Mouse (Mus musculus): ENCODE data around the gene Osgep.
"Not testable (repeated sequence)": the region's sequence is repeated elsewhere in the genome, so short reads cannot be mapped to it uniquely, and the experiment has no call there.

The Osgep gene

DNA sequence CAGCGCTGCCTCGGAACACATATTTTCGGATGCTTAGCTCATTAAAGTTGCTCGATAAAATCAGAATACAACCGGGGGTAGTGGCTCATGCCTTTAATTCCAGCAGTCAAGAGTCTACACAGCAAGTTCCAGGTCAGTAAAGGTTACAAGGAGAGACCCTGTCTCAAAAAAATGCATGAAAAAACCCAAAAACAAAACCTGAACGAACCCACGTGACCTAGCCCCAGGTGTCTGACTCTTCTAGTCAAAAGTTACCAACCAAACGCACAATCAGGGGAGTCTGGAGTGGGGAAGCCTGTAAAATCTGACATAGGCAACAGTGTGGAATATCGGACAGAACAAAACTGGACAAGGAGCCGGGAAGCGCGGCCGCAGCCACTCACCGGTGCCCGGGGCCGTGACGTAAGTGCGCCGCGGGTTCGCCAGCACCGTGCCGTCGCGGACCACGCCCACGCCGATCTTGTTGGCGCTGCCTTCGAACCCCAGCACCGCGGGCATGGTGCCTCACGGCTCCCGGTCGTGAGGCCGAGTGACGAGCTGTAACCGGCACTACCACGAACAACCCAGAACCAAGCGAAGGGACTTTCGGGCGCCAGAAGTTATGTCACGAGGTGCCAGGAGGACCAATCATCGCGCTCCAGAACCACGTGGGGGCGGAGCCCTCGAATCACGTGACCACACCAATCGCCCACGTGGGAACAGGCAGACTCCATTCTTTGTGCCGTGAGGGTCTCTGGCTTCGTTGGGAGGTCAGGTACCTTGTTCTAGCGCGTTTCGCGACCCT is at the start of gene Osgep, which contains the start of gene Apex1:
Gene Osgep, minus strand, starts transcription at position 613 of the 784 bp plus-strand sequence.
Gene Apex1, plus strand, starts transcription at position 688 of the 784 bp plus-strand sequence.
- peak; percentile 97 to 99 for DNase-seq (ENCODE audit: inconsistent age in 2 of 2, low spot score in 1 of 2)

DNA sequence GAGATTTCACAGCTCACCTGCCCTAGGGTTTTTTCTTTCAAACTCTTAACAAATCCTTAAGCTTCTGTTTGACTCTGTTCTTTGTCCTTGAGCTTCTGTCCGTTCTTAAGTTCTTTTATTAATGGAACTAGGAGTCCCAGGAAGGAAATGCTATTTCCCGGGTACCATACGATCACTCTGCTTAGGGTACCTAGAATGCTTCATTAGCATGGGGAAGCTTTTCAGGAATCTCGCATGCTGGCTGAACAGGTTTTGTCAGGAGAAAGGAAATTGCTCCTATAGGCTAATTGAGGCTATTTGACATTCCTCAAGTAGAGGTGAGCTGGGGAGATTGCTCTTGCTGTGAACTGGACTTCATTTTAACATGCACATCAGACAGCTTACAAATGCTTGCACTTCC is 49.0 kb upstream of the Osgep start:
- DNase-seq (ENCODE audit: inconsistent age in 2 of 2, low spot score in 1 of 2) = no peak

DNA sequence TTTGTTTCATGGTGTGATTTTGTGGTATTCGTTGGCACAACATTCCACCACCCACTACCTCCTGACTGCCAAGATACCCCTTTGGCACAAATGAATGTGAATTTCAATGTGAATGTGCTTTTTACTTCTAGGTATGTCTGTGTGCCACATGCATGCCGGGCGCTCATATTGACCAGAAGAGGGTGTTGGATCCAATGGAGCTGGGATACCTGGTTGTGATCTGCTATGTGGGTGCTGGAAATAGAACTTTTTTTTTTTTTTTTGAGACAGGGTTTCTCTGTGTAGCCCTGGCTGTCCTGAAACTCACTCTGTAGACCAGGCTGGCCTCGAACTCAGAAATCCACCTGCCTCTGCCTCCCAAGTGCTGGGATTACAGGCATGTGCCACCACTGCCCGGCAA is 48.4 kb upstream of the Osgep start:
- not testable (repeated sequence) for DNase-seq (ENCODE audit: inconsistent age in 2 of 2, low spot score in 1 of 2)

DNA sequence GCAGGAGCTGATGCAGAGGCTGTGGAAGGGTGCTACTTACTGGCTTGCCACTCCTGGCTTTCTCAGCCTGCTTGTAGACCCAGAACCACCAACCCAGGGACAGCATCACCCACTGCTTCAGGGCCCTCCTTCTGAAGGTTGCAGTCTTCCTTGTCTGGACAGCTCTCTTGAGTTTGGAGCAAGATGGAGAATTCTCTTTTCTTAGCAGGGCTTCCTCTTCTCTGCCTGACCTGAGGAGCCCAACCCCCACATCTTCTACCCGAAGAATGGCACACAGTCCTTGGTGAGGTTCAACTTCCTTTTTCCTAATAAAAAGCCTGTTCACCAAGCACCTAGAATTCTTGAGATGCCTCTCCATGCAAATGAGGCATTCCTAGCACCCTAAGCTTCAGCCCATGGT is 46.1 kb upstream of the Osgep start:
- no peak for DNase-seq (ENCODE audit: inconsistent age in 2 of 2, low spot score in 1 of 2)

DNA sequence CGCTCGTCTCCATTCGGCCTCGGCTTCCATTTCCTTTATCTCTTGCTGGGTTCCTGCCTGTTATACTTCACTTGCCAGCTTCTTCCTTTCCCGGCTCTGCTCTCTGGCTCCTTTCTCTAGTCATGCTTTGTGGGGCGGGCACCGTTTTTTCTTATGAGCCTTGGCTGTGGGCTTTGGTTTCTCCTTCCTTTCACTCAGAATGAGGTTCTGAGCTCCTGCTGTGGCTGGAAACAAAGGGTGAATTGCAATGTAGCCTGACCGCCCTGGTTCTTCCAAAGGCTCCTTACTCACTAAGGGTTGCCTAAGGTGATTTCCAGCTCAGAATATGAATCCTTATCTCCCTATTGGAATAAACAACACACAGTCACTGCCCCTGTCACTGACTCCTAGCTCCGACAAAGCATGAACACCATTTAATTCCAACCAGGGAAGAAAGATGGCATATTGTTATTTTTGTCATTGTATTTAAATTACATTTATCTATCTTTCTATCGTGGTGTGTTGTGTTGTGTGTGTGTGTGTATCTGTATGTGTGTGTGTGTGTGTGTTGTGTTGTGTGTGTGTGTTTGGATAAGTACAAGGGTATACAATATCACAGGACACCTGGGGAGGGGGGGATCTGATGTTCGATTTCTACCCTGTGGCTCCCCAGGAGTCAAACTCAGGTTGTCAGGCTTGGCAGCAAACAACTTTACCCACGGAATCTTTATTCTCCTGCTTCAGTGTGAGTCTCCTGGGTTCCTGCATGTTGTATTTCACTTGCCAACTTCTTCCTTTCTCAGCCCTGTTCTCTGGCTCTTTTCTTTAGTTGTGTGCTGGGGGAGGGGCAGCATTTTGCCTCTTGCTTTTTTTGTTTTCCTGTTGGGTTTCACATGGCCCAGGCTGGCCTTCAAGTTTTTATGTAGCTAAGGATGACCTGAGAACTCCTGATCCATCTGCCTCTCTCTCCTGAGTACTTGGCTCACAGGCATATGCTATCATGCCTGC is 45.2 kb upstream of the Osgep start:
- DNase-seq (ENCODE audit: inconsistent age in 2 of 2, low spot score in 1 of 2) = peak in 1 of 2 experiments; percentile 45

DNA sequence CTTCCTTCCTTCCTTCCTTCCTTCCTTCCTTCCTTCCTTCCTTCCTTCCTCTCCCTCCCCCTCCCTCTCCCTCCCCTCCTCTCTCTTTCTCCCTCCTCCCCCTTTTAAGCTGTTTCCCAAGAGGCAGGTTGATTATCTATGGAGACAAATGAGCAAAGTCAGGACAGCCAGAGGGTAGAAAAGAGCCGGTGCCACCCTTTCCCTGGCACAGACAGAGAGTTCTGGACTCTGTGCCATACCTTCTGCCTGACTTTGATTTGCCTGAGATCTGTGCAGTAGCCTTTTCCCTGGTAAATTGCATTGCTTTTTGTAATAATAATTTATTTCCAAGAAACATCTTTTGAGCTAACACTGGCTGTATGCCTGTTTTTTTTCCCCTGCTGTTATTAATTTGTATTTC is 44.3 kb upstream of the Osgep start:
- no peak for DNase-seq (ENCODE audit: inconsistent age in 2 of 2, low spot score in 1 of 2)

DNA sequence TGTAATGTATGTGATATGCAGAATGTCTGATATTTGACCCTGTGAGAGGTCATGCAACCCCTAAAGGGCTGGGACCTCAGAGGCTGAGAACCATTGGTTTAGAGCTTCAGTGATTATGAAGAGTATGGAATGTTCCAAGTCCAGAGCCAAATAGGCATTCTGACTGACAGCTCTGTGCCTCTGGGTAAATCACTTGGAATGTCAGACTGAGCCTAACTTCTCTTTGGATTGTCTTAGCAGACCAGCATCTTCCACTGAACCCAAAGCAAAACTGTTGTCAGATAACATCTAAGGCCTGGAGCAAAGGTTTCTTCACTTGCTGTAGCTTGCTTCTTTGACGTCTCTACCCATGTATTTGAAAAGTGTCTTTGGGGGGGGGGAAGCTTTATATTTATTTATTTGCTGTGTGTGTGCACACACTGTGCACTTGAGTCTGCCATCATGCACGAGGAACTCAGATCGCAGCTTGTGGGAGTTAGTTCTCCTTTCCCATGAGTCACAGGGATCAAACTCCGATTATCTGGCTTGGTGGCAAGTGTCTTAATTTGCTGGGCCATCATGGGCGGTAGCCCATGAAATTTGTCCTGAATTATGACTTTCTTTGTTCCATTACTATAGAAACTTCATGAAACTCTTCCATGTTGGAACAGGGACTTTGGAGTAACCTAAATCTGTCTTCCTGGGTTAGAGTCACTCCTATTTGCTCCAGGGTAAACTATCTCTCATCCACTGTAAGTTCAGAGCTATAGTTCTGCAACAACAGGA is 43.7 kb upstream of the Osgep start:
- no peak for DNase-seq (ENCODE audit: inconsistent age in 2 of 2, low spot score in 1 of 2)

DNA sequence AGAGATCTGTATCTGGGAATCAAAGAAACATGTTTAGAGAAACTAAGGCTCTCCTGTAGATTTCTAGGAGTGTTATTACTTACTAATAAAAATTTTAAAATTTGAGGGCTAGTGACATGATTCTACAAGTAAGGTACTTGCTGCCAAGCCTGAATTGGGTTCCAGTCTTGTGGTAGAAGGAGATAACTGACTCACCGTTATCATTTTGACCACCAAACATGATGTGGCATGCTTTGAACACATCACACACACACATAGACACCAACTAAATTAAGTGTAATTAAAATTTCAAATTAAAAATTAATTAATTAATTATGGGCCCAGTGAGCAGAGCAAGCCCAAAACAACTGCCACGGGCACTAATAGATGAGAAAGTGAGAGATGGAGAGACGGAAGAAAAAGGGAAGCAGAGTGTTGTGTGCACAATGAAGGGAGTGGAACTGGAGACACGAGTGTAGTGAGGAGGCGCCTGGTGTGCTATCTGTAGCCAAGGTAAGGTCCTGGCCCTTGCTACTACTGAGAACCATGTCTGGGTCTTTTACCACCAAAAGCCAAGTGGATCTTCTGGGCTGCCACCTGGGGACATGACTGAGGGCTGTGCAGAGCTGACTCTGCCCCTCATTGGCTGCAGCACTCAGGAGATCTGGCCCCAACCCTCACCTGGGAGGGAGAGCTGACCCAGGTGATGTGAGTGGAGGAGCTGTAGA is 33.7 kb upstream of the Osgep start:
- DNase-seq (ENCODE audit: inconsistent age in 2 of 2, low spot score in 1 of 2) = not testable (repeated sequence)

DNA sequence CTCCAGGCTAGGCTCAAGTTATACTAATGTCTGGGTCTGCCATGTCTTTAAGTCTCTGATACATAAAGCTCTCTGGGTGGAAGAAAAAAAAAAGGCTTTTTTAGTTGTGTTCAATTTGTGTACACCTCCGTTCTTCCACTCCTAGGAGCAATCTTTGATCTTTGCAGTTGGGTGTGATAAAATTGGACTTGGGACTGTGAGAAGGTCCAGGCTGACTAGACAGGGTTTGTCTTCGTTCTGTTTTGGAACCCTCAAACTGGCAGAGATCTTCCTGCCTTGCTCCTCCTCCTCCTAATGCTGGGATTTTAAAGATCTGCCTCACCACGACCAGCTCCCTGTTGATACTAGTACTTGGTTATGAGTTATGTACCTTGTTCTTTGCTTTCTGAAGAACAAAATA is 32.5 kb upstream of the Osgep start:
- not testable (repeated sequence) for DNase-seq (ENCODE audit: inconsistent age in 2 of 2, low spot score in 1 of 2)

DNA sequence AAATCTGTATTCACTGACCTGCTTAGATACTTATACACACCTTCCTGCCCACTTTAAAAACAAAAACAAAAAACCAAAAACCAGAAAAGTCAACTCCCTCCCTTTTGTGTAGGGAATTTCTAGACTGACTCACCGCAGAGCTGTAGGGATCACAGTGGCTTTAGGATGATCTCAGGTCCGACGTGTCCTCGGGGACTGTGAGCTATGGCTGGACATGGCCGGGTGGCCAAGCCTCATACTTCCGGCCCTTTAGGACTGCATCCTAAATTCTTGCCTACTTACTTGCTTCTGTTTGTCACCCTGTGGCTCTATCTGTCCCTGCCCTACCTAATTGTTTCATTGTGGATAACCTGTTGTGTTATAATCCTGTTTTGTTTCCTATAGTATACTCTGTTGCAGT is 32.0 kb upstream of the Osgep start:
- DNase-seq (ENCODE audit: inconsistent age in 2 of 2, low spot score in 1 of 2) = not testable (repeated sequence)

DNA sequence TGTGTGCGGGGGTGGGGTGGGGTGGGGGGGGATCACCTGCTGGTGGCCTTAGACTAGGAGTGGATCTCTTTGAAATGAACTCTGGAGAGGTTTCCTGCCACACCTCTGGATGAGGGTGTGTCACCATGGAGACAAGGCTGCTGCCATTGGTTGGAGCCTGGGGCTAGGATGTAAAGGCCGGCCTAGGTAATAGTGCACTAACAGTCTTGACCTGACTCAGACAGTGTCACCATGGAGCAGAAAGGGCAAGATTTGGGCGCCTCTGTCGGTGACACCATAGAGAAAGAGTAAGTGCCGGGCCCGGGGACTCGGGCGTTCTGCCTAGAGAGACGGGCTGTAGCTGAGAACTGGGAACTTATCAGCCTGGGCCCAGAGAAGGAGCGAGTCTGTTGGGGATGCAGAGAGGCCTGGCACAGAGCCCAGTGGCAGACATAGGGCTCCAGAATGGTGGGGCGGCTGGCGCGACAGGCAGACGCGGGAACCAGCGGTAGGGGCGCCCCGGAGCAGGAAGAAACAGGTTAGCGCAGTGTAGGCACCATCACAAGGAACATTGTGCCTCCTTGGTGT is 31.3 kb upstream of the Osgep start, which contains the start of gene Pnp2:
Gene Pnp2, plus strand, starts transcription at position 51 of the 567 bp plus-strand sequence.
- peak; percentile 56 to 82 for DNase-seq (ENCODE audit: inconsistent age in 2 of 2, low spot score in 1 of 2)

DNA sequence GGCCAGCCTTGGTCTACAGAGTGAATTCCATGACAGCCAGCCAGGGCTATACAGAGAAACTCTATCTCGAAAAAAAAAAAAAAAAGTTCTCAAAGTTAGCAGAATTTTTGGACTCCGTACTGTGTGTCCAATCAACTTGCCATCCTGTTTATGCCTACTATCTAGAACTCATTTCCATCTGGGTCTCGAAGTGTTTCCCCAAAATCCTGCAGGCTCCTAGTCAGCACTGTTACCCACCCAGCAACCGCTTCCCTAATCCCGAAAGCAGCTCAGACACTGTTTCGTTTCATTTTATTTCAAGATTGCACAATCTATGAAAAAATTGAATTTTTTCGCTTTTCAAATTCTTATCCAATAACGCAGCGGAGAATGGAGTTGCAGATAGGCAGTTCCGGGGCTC is 30.8 kb upstream of the Osgep start:
- DNase-seq (ENCODE audit: inconsistent age in 2 of 2, low spot score in 1 of 2) = no peak

DNA sequence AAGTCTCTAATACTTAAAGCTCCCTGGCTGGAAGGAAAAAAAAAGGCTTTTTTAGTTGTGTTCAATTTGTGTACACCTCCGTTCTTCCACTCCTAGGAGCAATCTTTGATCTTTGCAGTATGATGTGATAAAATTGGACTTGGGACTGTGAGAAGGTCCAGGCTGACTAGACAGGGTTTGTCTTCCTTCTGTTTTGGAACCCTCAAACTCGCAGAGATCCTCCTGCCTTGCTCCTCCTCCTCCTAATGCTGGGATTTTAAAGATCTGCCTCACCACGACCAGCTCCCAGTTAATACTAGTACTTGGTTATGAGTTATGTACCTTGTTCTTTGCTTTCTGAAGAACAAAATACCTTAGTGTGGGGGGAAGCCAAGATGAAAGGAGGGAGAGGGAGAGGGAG is 20.8 kb upstream of the Osgep start:
- DNase-seq (ENCODE audit: inconsistent age in 2 of 2, low spot score in 1 of 2) = peak in 1 of 2 experiments; percentile 31

DNA sequence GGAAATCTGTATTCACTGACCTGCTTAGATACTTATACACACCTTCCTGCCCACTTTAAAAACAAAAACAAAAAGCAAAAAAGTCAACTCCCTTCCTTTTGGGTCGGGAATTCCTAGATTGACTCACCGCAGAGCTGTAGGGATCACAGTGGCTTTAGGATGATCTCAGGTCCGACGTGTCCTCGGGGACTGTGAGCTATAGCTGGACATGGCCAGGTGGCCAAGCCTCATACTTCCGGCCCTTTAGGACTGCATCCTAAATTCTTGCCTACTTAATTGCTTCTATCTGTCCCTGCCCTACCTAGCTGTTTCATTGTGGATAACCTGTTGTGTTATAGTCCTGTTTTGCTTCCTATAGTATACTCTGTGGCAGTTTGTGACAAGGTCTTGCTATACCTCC is 20.4 kb upstream of the Osgep start:
- DNase-seq (ENCODE audit: inconsistent age in 2 of 2, low spot score in 1 of 2) = not testable (repeated sequence)

DNA sequence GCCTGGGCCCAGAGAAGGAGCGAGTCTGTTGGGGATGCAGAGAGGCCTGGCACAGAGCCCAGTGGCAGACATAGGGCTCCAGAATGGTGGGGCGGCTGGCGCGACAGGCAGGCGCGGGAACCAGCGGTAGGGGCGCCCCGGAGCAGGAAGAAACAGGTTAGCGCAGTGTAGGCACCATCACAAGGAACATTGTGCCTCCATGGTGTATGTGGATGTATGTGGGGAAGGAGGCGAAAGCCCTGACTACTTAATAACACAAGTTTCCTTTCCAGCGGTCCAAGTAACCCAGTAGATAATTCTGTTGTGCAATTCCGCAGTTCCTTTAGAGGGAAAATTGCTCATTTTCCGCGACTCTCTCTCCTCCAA is 20.0 kb upstream of the Osgep start:
- DNase-seq (ENCODE audit: inconsistent age in 2 of 2, low spot score in 1 of 2) = not testable (repeated sequence)

DNA sequence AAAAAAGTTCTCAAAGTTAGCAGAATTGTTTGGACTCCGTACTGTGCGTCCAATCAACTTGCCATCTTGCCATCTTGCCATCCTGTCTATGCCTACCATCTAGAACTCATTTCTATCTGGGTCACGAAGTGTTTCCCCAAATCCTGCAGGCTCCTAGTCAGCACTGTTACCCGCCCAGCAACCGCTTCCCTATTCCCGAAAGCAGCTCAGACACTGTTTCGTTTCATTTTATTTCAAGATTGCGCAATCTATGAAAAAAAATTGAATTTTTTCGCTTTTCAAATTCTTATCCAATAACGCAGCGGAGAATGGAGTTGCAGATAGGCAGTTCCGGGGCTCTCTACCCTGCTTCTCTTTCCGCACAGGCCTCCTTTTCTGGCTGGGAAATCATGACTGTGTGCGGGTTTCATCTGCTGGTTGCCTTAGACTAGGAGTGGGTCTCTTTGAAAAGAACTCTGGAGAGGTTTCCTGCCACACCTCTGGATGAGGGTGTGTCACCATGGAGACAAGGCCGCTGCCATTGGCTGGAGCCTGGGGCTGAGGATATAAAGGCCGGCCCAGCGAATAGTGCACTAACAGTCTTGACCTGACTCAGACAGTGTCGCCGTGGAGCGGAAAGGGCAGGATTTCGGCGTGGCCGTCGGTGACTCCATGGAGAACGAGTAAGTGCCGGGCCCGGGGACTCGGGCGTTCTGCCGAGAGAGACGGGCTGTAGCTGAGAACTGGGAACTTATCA is 19.4 kb upstream of the Osgep start, which contains the start of gene Gm49342:
Gene Gm49342, plus strand, starts transcription at position 586 of the 736 bp plus-strand sequence.
- peak; percentile 97 to 100 for DNase-seq (ENCODE audit: inconsistent age in 2 of 2, low spot score in 1 of 2)

DNA sequence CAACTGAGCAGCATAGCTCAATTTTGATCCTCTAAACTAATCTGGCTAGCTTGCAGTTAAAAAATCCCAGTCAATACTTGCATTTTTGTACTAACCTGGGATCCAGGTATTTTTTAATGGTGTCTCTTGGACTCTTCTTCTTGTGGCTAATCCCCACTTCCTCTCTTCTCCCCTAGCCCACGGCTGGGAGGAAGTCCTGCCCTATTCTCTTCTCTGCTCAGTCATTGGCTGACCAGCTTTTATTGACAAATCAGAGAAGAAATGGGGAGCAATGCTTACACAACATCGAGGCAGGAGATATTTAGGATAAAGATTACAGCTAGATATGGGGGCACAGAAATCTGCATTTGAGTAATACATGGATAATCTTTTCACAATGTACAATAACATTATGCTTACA is 14.2 kb upstream of the Osgep start:
- DNase-seq (ENCODE audit: inconsistent age in 2 of 2, low spot score in 1 of 2) = no peak

DNA sequence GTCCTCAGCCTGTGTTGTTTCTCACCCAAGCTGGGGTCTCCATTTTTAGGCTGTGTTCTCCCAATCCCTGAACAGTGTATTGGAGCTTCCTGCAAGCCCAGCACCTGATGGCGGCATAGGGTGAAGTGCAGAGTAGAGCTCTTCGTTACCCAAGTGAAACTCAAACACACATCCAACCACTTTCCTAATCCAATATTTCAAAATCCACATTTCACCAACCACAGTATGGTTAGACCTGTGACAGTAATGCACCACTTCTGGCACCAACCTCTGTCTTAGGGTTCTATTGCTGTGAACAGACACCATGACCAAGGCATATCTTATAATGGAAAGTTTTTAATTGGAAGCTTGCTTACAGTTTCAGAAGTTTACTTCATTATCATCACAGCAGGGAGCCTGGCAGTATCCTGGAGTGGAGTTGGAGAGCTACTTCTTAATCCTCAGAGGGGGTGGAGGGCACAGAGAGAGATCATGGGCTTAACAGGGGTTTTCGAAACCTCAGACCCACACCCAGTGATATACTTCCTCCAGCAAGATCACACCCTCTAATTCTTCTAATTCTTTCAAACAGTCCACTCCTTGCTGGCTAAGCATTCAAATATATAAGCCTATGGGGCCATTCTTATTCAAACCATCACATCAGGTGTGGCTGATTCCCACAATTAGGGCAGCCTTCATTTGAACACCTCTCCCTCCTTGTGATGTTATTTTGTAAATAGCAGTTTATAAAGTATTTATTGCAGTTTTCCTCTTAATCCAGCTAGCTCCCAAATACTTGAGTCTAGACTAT is 13.6 kb upstream of the Osgep start:
- DNase-seq (ENCODE audit: inconsistent age in 2 of 2, low spot score in 1 of 2) = no peak
